Mouse (Mus musculus) kidney, embryonic 16.5 days (tissue): ENCODE results near the gene Zfp541. TPM values are rescaled to one million over a fixed set of nuclear protein-coding genes. Genes with fewer than 3 reads are reported as not detected.

Source experiments
- ATAC-seq: fragments of 200-750 bp; cut with Nextera tagmentation; 2 replicates; pipeline ENCODE4 v1.8.0; 2017; ENCODE audit warnings: moderate TSS enrichment; ENCODE audit not compliant: low FRiP score, low TSS enrichment
- H3K27ac ChIP-seq: fragments of 300-500 bp; sonication (generic); 2 replicates; pipeline ENCODE4 v1.5.1; 2014; ENCODE audit warnings: low read length
- H3K27me3 ChIP-seq: fragments of 300-500 bp; sonication (generic); 2 replicates; pipeline ENCODE4 v1.6.1; 2014; ENCODE audit warnings: low read length, control low read depth, mixed read lengths; ENCODE audit not compliant: insufficient read depth
- H3K36me3 ChIP-seq: fragments of 300-500 bp; sonication (generic); 2 replicates; pipeline ENCODE4 v1.6.1; 2014; ENCODE audit warnings: low read length, control low read depth, mixed read lengths; ENCODE audit not compliant: insufficient read depth
- H3K4me1 ChIP-seq: fragments of 300-500 bp; sonication (generic); 2 replicates; pipeline ENCODE4 v1.6.1; 2014; ENCODE audit warnings: low read length, control low read depth, mixed read lengths; ENCODE audit not compliant: insufficient read depth
- H3K4me2 ChIP-seq: fragments of 300-500 bp; sonication (generic); replicated peaks from 2 replicates; pipeline ENCODE4 v1.6.1; 2014; ENCODE audit warnings: low read depth, low read length
- H3K4me3 ChIP-seq: fragments of 300-500 bp; sonication (generic); 2 replicates; pipeline ENCODE4 v1.5.1; 2014; ENCODE audit warnings: mild to moderate bottlenecking, low read length
- H3K9ac ChIP-seq: fragments of 300-500 bp; sonication (generic); replicated peaks from 2 replicates; pipeline ENCODE4 v1.6.1; 2014; ENCODE audit warnings: low read length
- H3K9me3 ChIP-seq: fragments of 300-500 bp; sonication (generic); 2 replicates; pipeline ENCODE4 v1.6.1; 2016; ENCODE audit warnings: low read length, control low read depth
- WGBS: fragments of 180-500 bp; shearing (Covaris S2); extraction: QIAGEN DNeasy Blood & Tissue Kit; methylation state at CpG from one replicate; pipeline ENCODE4 v1.1.7; 2014; 5-methylcytosine and 5-hydroxymethylcytosine counted together
- polyA plus RNA-seq: library from polyadenylated mRNA; unstranded; fragments of >200 nt; fragmentation: Nextera tagmentation; extraction: Ambion mirVana; gene quantifications from 2 replicates; pipeline ENCODE4 v1.2.1, GENCODE M21; 2015

The Zfp541 gene
- polyA plus RNA-seq, 1 experiment from 2014 or later: 0.09 TPM

DNA sequence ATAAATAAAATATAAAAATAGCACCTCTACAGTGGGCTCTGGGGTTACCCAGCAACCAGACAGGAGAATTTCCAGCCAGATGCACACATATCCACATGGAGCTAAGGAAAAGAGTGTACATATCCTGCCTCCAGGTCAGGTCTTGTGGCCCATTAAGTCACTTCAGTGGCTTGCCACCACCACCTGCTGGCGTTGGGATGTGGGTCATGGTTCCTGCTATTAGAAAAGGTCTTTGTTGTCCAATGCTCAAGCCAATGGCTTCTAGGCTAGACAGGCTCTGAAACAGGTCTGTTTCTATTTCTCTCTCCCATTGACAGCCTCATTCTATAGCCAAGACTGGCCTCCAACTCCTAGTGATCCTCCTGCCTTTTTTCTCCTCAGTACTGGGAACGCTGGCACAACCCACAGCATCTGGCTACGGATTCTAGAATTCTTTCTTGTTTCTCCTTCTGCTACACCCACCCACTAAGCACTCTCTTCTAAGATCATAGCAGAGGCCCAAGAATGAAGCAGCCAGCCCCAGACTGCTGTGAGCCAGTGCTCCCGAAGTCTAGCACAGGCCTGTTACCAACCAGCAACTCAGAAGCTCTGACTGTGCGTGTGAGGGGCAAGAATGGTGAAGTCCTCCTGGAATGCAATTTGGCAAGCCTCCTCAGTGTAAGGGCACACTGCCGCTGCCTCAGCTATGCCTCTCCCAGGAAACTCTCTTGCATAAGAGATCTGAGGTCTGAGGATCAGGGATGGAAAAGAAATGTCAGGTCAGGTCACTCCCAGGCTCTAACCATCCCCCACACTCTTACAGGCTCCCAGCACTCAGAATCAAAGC is 33.3 kb upstream of the Zfp541 start:
- Histone ChIP-seq H3K36me3 (peaks cover 11% of the 10 kb centered on the region), H3K9me3 (no peaks in the 10 kb centered on the region), H3K4me3 (no peak overlapping the region), H3K9ac (no peak overlapping the region), H3K27ac (no peak overlapping the region), H3K4me2 (no peak overlapping the region), H3K27me3 (no peaks in the 10 kb centered on the region), H3K4me1 (peaks cover 5% of the 10 kb centered on the region; the same call in 1 of the 2 replicates)
- ATAC-seq: no peak
- 79% methylated on average over 6 of the region's 6 CpGs for WGBS

DNA sequence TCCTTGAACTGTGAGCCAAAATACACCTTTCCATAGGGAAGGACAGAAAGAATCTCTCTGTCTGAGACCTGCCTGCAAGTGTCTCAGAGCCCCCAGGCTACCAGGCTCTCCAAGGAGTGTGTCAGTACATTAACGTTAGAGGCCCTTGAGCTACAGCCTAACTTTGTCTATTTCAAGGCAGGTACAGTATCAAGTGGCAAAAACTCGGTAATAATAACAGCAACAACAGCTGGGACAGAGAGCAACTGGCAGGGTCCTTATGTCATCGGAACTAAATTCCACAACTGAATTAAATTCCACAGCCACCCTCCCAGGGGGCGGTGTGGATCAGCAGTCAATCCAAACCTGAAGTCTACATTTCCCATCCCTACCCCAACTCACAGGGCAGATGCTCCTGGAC is 30.5 kb upstream of the Zfp541 start:
- WGBS: 84% methylated on average over 4 of the region's 4 CpGs
- no peaks in the 10 kb centered on the region for H3K9me3 ChIP-seq
- H3K27me3 ChIP-seq: no peaks in the 10 kb centered on the region
- H3K9ac ChIP-seq: no peak overlapping the region
- no peak overlapping the region for H3K4me3 ChIP-seq
- H3K27ac ChIP-seq: no peak overlapping the region
- H3K36me3 ChIP-seq: peaks cover 11% of the 10 kb centered on the region
- no peak for ATAC-seq
- no peak overlapping the region for H3K4me2 ChIP-seq
- H3K4me1 ChIP-seq: peaks cover 18% of the 10 kb centered on the region

DNA sequence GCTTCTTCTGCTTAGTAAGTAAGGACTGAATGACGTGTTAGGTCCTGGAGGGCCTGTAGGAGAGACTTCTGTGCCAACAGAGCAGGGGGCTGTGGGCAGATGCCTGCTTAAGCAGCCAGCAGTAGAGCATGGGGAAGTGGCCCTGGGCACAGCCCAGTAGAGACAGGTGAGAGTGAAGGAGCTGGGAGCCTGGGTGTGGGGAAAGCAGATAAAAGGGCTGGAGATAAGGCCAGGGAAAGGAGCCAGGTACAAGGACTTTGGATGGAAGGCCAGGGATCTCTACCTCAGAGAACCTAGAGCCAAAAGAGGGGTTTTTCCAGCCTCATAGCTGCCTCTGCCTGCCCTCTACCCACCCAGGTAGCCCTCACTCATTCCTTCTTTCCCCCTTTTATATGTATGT is 28.6 kb upstream of the Zfp541 start:
- Histone ChIP-seq H3K9me3 (no peaks in the 10 kb centered on the region), H3K27ac (no peak overlapping the region), H3K27me3 (no peaks in the 10 kb centered on the region), H3K4me2 (no peak overlapping the region), H3K36me3 (peaks cover 11% of the 10 kb centered on the region), H3K4me3 (no peak overlapping the region), H3K4me1 (peaks cover 18% of the 10 kb centered on the region), H3K9ac (no peak overlapping the region)
- no peak for ATAC-seq
- WGBS: 93% methylated on average over 1 of the region's 1 CpGs

DNA sequence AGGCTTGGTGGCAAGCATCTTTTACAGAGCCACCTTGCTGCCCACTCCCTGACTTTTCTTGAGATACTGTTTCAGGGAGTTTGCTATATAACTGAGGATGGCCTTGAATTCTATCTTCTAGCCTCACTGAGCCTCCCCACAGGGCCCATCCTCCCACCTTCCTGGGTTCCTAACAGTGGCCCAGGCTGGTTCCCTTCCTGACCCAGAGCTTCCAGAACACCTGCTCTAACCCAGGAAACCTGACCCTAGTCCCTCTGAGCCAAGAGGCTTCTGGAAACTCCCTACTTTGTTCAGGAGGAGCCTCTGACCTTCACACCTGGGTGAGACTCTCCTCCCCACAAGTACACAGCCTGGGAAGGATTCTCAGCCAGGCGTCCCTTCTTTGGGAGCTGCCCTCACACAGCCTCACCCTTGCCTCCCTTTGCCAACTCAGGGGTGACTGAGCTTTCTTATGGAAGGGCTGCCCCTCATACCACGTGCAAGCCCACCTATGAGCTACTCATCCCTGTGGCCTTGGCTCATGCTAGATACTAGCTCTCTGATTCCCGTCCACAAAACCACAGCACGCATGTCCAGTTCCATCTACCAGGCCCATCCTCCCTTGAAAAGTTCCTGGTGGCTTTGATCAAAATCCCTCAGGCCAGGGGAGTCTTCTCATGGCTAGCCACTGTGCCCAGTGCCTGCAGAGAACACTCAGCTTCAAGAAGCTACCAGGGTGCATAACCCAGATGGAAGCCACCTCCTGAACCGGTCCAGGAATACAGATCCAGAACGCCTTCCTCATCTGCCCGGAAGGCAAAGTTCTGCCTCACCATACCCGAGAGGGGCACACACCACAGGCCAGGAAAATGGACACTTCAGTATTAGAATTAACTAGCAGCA is 27.8 kb upstream of the Zfp541 start:
- Histone ChIP-seq H3K36me3 (peaks cover 11% of the 10 kb centered on the region), H3K27ac (peak overlapping the region; percentile 58; the same call in 1 of the 2 replicates), H3K27me3 (no peaks in the 10 kb centered on the region), H3K4me3 (no peak overlapping the region), H3K9ac (no peak overlapping the region), H3K9me3 (no peaks in the 10 kb centered on the region), H3K4me2 (no peak overlapping the region), H3K4me1 (peaks cover 18% of the 10 kb centered on the region)
- 74% methylated on average over 8 of the region's 8 CpGs for WGBS
- ATAC-seq: peak; percentile 85

DNA sequence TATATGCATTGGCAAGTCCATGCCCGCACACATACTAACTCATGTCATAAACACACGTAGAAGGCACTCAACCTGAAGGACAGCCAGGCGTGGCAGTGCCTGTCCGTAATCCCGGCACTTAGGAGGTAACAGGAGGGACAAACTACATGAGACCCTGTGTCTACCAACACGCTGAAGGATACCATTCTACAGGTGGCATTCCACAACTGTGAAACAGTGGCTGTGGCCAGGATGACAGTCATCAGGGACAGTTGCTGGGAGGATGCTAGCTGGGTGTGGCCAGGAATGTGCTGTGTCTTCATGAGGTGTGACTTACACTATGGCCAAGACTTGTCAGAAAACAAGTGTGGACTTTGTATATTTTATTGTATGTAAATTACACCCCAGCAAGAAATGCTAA is 24.6 kb upstream of the Zfp541 start:
- Histone ChIP-seq H3K9me3 (no peaks in the 10 kb centered on the region), H3K9ac (no peak overlapping the region), H3K4me1 (peaks cover 22% of the 10 kb centered on the region), H3K27ac (no peak overlapping the region), H3K36me3 (peaks cover 3% of the 10 kb centered on the region; the same call in 1 of the 2 replicates), H3K4me2 (no peak overlapping the region), H3K27me3 (no peaks in the 10 kb centered on the region), H3K4me3 (no peak overlapping the region)
- 91% methylated on average over 6 of the region's 6 CpGs for WGBS
- ATAC-seq: no peak

DNA sequence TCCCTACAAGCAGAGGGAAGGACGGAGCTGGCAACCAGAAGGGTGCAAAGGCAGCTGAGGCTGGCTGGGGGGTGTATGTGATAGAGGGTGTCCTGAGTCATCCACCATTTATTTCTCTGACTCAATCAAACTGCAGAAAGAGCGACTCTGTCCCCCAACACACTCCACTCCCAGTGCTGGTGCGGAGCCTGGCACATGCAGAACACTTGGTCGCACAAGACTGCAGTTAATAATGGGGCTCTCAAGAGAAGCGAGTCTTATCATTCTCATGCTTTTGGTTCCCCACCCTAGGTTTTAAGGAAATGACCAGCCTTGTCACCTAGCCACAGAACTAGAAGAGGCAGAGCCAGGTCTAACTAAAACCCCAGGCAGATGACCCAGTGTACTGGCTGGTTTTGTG is 22.3 kb upstream of the Zfp541 start:
- H3K27ac ChIP-seq: no peak overlapping the region

DNA sequence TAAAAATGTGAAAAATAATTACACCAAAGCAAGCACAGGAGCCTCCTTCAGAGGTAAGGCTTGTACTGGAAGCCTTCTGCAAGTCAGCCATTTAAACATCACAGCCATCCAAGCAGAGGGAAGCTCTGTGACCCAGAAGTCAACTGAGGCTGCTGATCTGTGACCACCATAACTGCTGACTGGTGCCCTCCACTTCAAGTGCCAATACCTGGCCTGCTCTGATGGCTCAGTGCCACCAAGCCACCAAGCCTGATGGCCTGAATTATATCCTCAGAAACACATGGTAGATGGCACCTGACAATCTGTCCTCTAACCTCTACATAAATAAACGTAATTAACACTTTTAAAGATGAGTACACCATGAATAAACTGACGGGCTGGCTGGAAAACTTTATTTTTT is 20.4 kb upstream of the Zfp541 start:
- H3K27ac ChIP-seq: no peak overlapping the region
- no peak for ATAC-seq

More for the DNA sequence above, 22.3 kb upstream of the Zfp541 start:
- H3K9me3 ChIP-seq: no peaks in the 10 kb centered on the region
- no peaks in the 10 kb centered on the region for H3K27me3 ChIP-seq
- H3K36me3 ChIP-seq: no peaks in the 10 kb centered on the region
- WGBS: 89% methylated on average over 5 of the region's 5 CpGs
- no peak overlapping the region for H3K4me3 ChIP-seq
- no peak overlapping the region for H3K9ac ChIP-seq
- H3K4me1 ChIP-seq: peaks cover 18% of the 10 kb centered on the region
- H3K4me2 ChIP-seq: no peak overlapping the region
- no peak for ATAC-seq

DNA sequence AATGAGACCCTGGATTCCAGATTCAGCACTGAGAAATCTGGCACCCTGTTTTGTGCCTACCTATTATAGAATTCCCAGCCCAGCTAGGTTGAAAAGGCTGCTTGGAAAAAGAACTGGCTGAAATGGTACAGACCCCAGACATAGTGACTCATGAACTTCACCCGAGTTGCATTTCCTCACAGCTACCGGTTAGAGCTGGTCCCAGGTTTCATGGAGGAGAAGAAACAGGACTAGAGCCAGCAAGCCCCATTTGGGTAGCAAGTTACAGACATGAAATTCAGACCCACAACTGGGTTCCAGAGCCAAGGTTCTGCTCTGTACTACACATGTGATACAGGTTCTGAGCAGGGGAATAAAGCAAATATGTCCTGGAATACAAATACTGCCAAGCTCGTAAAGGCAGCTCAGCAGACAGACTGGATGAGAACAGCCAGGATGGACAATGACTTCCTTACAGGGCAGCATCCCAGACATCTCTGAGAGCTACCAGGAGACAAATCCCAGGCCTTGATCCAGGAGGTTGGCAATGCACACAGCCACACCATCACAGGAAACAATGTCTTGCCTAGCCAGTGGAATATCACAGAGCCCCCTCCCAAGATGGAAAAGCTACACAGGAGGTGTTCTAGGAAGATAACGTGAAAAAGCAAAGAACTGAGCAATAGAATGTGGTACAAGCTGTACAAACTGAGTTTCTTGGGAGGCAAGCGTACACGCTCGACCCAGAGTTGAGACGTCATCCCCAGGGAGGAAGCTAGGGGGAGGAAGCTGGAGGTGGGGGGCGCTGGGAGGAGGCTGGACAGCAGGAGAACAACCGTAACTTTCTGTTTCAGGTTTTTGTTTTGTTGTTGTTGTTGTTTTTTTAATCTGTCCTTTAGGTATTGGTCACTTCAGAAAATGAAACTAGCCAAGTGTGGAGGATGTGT is 18.5 kb upstream of the Zfp541 start:
- Histone ChIP-seq H3K9me3 (no peaks in the 10 kb centered on the region), H3K4me3 (no peak overlapping the region), H3K27ac (peak overlapping the region; percentile 7; the same call in 1 of the 2 replicates), H3K4me2 (peak overlapping the region; percentile 4; the same call in 1 of the 2 replicates), H3K9ac (no peak overlapping the region), H3K4me1 (peaks cover 36% of the 10 kb centered on the region), H3K27me3 (no peaks in the 10 kb centered on the region), H3K36me3 (no peaks in the 10 kb centered on the region)
- 64% methylated on average over 10 of the region's 10 CpGs for WGBS
- no peak for ATAC-seq

More for the DNA sequence above, 20.4 kb upstream of the Zfp541 start:
- Histone ChIP-seq H3K27me3 (no peaks in the 10 kb centered on the region), H3K4me1 (peaks cover 34% of the 10 kb centered on the region), H3K4me3 (no peak overlapping the region), H3K4me2 (no peak overlapping the region), H3K9me3 (no peaks in the 10 kb centered on the region), H3K9ac (no peak overlapping the region), H3K36me3 (no peaks in the 10 kb centered on the region)
- WGBS: 66% methylated on average over 2 of the region's 2 CpGs

DNA sequence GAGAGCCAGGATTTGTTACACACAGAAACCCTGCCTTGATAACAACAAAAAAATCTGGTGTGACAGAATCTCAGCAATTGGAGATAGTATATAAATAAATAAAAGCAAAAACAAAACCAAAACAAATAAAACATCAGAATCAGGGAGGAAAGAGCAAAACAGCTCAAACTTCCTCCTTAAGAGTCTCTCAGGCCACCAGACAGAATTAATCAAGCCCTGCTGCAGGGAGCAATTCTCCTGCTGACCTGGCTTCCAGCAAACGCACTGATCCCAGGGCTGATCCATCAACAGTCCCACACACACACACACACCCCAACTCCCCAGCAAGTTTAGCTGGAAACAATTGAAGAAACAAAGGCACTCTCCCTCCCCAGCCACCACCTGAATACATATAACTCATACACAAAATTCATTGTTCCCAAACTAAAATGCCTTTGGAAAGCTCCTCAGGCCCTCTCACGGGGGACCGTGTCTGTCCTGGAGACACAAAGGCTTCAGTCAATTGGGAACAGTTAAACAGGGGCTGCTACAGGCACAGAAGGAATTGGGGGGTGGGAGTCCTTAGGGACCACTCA is 17.7 kb upstream of the Zfp541 start:
- H3K4me2 ChIP-seq: peak overlapping the region; percentile 4; the same call in 1 of the 2 replicates
- H3K9me3 ChIP-seq: no peaks in the 10 kb centered on the region
- no peak overlapping the region for H3K4me3 ChIP-seq
- H3K4me1 ChIP-seq: peaks cover 37% of the 10 kb centered on the region
- H3K27me3 ChIP-seq: no peaks in the 10 kb centered on the region
- WGBS: 35% methylated on average over 3 of the region's 3 CpGs
- H3K9ac ChIP-seq: no peak overlapping the region
- peak overlapping the region; percentile 20; the same call in 1 of the 2 replicates for H3K27ac ChIP-seq
- no peak for ATAC-seq
- no peaks in the 10 kb centered on the region for H3K36me3 ChIP-seq
